Mouse (Mus musculus): Measurements from ENCODE around the gene Mrps12. TPM values are rescaled to one million over a fixed set of nuclear protein-coding genes. Genes with fewer than 3 reads are reported as not detected.
"Not testable (repeated sequence)": the region's sequence is repeated elsewhere in the genome, so short reads cannot be mapped to it uniquely, and the experiment has no call there.

Gene Mrps12
- total and polyA plus RNA-seq, 2 experiments from 2014 or later: 66.4 to 111 TPM

DNA sequence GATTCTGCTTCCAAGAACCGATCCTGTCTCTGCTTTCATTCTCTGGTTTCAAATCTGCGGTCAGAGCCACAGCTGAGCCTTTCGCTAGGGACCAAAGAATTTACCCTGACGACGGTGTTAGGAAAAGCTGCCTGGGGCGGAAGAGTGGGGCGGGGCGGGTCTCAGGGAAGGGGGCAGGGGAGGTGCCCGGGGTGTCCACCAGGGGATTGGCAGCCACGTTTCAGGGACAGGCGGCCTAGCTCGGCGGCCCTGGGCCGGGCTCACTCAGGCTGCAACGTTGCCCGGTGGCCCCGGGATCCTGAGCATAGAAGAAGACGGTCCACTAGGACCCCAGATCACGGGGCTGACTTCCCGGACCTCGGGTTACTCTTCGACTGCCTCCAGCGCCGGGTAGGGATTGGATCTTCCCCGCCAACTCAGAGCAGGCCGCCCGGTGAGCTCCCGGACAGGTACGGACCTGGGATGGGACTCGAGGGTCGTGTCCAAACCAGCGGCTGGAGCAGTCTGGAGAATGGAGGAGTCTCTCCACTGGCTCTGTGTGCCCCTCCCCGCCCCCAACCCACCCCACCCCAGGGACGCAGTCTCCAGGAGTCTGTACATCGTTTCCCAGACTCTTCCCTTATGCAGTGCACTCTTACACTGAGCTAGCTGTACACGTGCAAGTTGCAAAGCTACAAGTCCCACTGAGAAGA, 24.9 kb downstream of the Mrps12 start, which contains the start of gene Fbxo17:
TSS of gene Fbxo17 (plus strand) at position 215 of the 692 bp plus-strand sequence.
- ATAC-seq: peak; percentile 68
- no peaks in the 10 kb centered on the region for H3K36me3 ChIP-seq (ENCODE audit: insufficient read depth, low read length)
- H3K27me3 ChIP-seq (ENCODE audit: insufficient read depth, low read length): no peaks in the 10 kb centered on the region
- no peaks in the 10 kb centered on the region for H3K9me3 ChIP-seq (ENCODE audit: low read length)
- no peak within 1 kb of the TSS for H3K27ac ChIP-seq
- H3K4me2 ChIP-seq (ENCODE audit: low read depth, low read length): peak within 1 kb of the TSS; percentile 78
- peak; percentile 49 for DNase-seq (ENCODE audit: low spot score)
- H3K9ac ChIP-seq (replicated peaks; ENCODE audit: low read length): peak within 1 kb of the TSS; percentile 37
- H3K4me3 ChIP-seq (ENCODE audit: low read length): peak within 1 kb of the TSS; percentile 38
- H3K4me1 ChIP-seq (ENCODE audit: insufficient read depth, low read length): peaks cover 5% of the 10 kb centered on the region; the same call in 1 of the 2 replicates
- TF ChIP-seq CTCF (IDR thresholded peaks at IDR 0.05; ENCODE audit: low read depth): peak; percentile 33; the same call in 1 of the 2 replicates
- WGBS: 4% methylated on average over 36 of the region's 36 CpGs

DNA sequence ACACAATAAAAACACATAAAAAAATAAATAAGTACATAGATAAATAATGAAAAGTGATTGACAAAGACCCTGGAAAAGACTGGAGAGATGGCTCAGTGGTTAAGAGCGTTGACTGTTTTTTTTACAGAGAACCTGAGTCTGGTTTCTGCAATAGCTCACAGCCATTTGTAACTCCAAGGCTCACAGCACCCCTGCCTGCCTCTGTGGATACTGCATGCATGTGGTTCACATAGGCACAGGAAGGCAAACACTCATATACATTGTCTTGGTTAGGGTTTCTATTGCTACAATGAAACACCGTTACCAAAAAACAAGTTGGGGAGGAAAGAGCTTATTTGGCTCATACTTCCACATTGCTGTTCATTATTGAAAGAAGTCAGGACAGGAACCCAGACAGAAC, 26.0 kb downstream of the Mrps12 start:
- H3K9ac ChIP-seq (replicated peaks; ENCODE audit: low read length): no peak overlapping the region
- WGBS: 90% methylated on average over 2 of the region's 2 CpGs
- peak; percentile 41 for TF ChIP-seq CTCF (IDR thresholded peaks at IDR 0.05; ENCODE audit: low read depth)

GRCm38 (mm10) chr7:28714667-28715066, 27.0 kb downstream of the Mrps12 start:
- WGBS: 83% methylated on average over 5 of the region's 5 CpGs
- H3K4me3 ChIP-seq (ENCODE audit: low read length): no peak overlapping the region
- H3K27ac ChIP-seq: no peak overlapping the region
- no peak for TF ChIP-seq CTCF (IDR thresholded peaks at IDR 0.05; ENCODE audit: low read depth)
- peaks cover 5% of the 10 kb centered on the region; the same call in 1 of the 2 replicates for H3K4me1 ChIP-seq (ENCODE audit: insufficient read depth, low read length)
- DNase-seq (ENCODE audit: low spot score): no peak
- no peak overlapping the region for H3K9ac ChIP-seq (replicated peaks; ENCODE audit: low read length)
- no peaks in the 10 kb centered on the region for H3K36me3 ChIP-seq (ENCODE audit: insufficient read depth, low read length)
- no peak overlapping the region for H3K4me2 ChIP-seq (ENCODE audit: low read depth, low read length)
- no peaks in the 10 kb centered on the region for H3K27me3 ChIP-seq (ENCODE audit: insufficient read depth, low read length)
- no peaks in the 10 kb centered on the region for H3K9me3 ChIP-seq (ENCODE audit: low read length)
- ATAC-seq: no peak

More for the DNA sequence above, 26.0 kb downstream of the Mrps12 start:
- no peaks in the 10 kb centered on the region for H3K9me3 ChIP-seq (ENCODE audit: low read length)
- no peak overlapping the region for H3K4me3 ChIP-seq (ENCODE audit: low read length)
- no peaks in the 10 kb centered on the region for H3K27me3 ChIP-seq (ENCODE audit: insufficient read depth, low read length)
- no peak overlapping the region for H3K4me2 ChIP-seq (ENCODE audit: low read depth, low read length)
- H3K4me1 ChIP-seq (ENCODE audit: insufficient read depth, low read length): peaks cover 5% of the 10 kb centered on the region; the same call in 1 of the 2 replicates
- ATAC-seq: no peak
- DNase-seq (ENCODE audit: low spot score): no peak
- no peak overlapping the region for H3K27ac ChIP-seq
- no peaks in the 10 kb centered on the region for H3K36me3 ChIP-seq (ENCODE audit: insufficient read depth, low read length)

DNA sequence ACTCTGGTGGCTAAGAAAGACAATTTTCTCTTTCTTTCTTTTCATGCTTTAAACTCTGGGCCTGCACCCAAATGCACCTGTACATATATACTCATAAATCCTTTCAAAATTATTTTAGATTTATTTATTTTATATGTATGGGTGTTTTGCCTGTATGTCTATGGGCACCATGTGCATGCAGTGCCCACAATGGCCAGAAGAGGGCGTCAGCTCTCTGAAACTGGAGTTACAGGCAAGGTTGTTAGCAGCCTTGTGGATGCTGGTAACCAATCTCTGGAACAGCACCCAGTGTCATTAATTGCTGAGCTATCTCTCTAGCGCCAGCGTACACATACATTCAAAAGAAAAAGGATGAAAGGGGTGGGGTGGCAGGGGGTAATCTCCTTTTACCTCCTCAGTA, 30.7 kb downstream of the Mrps12 start:
- no peaks in the 10 kb centered on the region for H3K36me3 ChIP-seq (ENCODE audit: insufficient read depth, low read length)
- 67% methylated on average over 3 of the region's 3 CpGs for WGBS
- H3K27ac ChIP-seq: no peak overlapping the region
- H3K27me3 ChIP-seq (ENCODE audit: insufficient read depth, low read length): no peaks in the 10 kb centered on the region
- no peak overlapping the region for H3K4me2 ChIP-seq (ENCODE audit: low read depth, low read length)
- H3K4me1 ChIP-seq (ENCODE audit: insufficient read depth, low read length): no peaks in the 10 kb centered on the region
- no peak overlapping the region for H3K4me3 ChIP-seq (ENCODE audit: low read length)
- DNase-seq (ENCODE audit: low spot score): no peak
- no peak overlapping the region for H3K9ac ChIP-seq (replicated peaks; ENCODE audit: low read length)
- ATAC-seq: no peak
- no peaks in the 10 kb centered on the region for H3K9me3 ChIP-seq (ENCODE audit: low read length)
- peak; percentile 44 for TF ChIP-seq CTCF (IDR thresholded peaks at IDR 0.05; ENCODE audit: low read depth)

- Histone ChIP-seq H3K4me2 (ENCODE audit: low read depth, low read length) (no peak overlapping the region), H3K27ac (no peak overlapping the region), H3K9ac (replicated peaks; ENCODE audit: low read length) (no peak overlapping the region), H3K36me3 (ENCODE audit: insufficient read depth, low read length) (no peaks in the 10 kb centered on the region), H3K27me3 (ENCODE audit: insufficient read depth, low read length) (no peaks in the 10 kb centered on the region), H3K4me1 (ENCODE audit: insufficient read depth, low read length) (no peaks in the 10 kb centered on the region), H3K4me3 (ENCODE audit: low read length) (no peak overlapping the region), H3K9me3 (ENCODE audit: low read length) (no peaks in the 10 kb centered on the region)
- ATAC-seq: no peak
- no peak for TF ChIP-seq CTCF (IDR thresholded peaks at IDR 0.05; ENCODE audit: low read depth)
- DNase-seq (ENCODE audit: low spot score): no peak
Measured at GRCm38 (mm10) chr7:28709454-28709853, 32.2 kb downstream of the Mrps12 start.

DNA sequence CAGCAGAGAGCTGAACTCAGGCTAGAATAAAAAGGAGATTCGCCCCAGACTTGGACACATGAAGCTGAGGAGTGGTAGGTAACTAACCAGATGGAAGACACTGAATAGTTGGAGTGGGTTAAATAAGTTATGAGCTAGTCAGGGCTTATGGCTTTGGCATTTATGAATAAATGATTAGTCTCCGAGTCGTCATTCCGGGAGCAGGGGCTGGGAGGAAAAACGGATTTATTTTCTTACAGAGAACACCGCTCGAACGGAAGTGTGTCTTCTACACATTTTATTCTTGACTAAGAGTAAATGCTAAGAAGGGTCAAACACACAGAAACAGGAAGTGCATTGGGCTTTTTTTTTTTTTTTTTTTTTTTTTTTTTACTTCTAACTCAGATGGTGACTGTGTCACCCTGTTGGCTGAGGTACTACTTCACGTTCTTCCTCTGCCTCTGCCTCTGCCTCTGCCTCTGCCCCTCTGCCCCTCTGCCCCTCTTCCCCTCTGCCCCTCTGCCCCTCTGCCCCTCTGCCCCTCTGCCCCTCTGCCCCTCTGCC, 38.9 kb downstream of the Mrps12 start:
- DNase-seq (ENCODE audit: low spot score) (no peak), ATAC-seq (no peak)
- H3K4me2 ChIP-seq (ENCODE audit: low read depth, low read length): no peak overlapping the region
- 71% methylated on average over 9 of the region's 9 CpGs for WGBS
- TF ChIP-seq CTCF (IDR thresholded peaks at IDR 0.05; ENCODE audit: low read depth): no peak
- H3K9ac ChIP-seq (replicated peaks; ENCODE audit: low read length): no peak overlapping the region
- no peak overlapping the region for H3K4me3 ChIP-seq (ENCODE audit: low read length)
- H3K27me3 ChIP-seq (ENCODE audit: insufficient read depth, low read length): no peaks in the 10 kb centered on the region
- no peaks in the 10 kb centered on the region for H3K36me3 ChIP-seq (ENCODE audit: insufficient read depth, low read length)
- no peaks in the 10 kb centered on the region for H3K4me1 ChIP-seq (ENCODE audit: insufficient read depth, low read length)
- H3K9me3 ChIP-seq (ENCODE audit: low read length): no peaks in the 10 kb centered on the region
- no peak overlapping the region for H3K27ac ChIP-seq

GRCm38 (mm10) chr7:28701306-28701705, 40.3 kb downstream of the Mrps12 start:
- not testable (repeated sequence) for H3K36me3 ChIP-seq (ENCODE audit: insufficient read depth, low read length); H3K4me2 ChIP-seq (ENCODE audit: low read depth, low read length); DNase-seq (ENCODE audit: low spot score); ATAC-seq; H3K9ac ChIP-seq (replicated peaks; ENCODE audit: low read length); H3K9me3 ChIP-seq (ENCODE audit: low read length); H3K4me1 ChIP-seq (ENCODE audit: insufficient read depth, low read length); H3K4me3 ChIP-seq (ENCODE audit: low read length); H3K27me3 ChIP-seq (ENCODE audit: insufficient read depth, low read length); H3K27ac ChIP-seq
- WGBS: 94% methylated on average over 12 of the region's 12 CpGs

Data from hindbrain, postnatal 0 days (tissue).